Mouse (Mus musculus): Measurements from ENCODE around the gene Mau2.
"Not testable (repeated sequence)": the region's sequence is repeated elsewhere in the genome, so short reads cannot be mapped to it uniquely, and the experiment has no call there.

GRCm38 (mm10) chr8:70001892-70002191, 40.7 kb downstream of the Mau2 start:
- not testable (repeated sequence) for TF ChIP-seq TCF12 (IDR thresholded peaks at IDR 0.05; ENCODE audit: low read depth, low read length); POLR2AphosphoS2 (IDR thresholded peaks at IDR 0.05; ENCODE audit: low read depth, low read length); MAX (IDR thresholded peaks at IDR 0.05; ENCODE audit: low read length); CTCF (conservative IDR thresholded peaks at IDR 0.05 in 1 of 2, IDR thresholded peaks at IDR 0.05 in 1 of 2; ENCODE audit: low read depth in 2 of 2, low read length in 2 of 2); ELF1 (IDR thresholded peaks at IDR 0.05; ENCODE audit: low read depth, low read length); EP300 (IDR thresholded peaks at IDR 0.05; ENCODE audit: low read length); MYC (IDR thresholded peaks at IDR 0.05; ENCODE audit: low read depth, low read length)

Data from CH12.LX (cell line).